Mouse (Mus musculus): ENCODE results near the gene Tbc1d23.

GRCm38 (mm10) chr16:57157728-57158127 lies 73.6 kb downstream of the Tbc1d23 start:
- TF ChIP-seq CTCF (IDR thresholded peaks at IDR 0.05; ENCODE audit: low read depth, low read length): no peak
- no peak for TF ChIP-seq POLR2A (IDR thresholded peaks at IDR 0.05; ENCODE audit: extremely low read depth, insufficient read depth, low read length)
